10 mouse cellular contexts compared by ENCODE assay signal in the genomic region with DNA sequence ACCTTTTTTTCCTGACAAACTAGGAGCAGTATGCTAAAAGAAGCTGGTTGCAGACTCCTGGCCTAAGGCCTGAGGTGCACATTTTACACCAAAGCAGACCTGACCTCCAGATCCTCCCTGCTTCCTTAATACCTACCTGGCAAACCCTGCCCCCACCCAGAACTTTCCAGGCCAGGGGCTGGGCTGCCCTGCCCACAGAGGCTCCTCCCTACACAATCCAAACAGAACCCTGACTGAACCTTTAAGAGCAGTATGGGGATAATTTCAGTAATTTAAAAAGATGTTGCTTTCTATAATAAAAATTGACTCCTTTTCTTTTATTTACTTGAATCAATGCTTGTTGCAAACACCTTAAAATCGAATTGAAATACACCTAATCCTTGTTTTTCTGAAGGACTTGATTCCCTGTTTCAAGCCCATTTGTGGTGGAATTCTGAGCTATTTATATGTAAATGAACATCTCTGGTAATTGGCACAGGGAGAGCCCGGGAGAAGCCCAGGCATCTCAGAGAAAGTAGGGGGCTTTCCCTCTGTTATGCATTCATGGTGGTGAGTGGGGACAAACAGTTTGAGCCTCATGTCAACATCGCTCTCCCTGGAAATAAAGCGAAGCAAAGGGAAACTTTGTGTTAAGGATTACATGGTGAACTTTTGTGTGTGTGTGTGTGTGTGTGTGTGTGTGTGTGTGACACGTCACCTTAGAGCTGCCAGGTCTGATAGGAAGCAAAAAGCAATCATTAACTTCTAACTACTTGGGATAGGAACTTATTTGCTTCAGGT.
DNase-seq lines count a peak whose midpoint lies in the region; ATAC-seq lines count a peak whose summit lies in the region.
"Had no signal": no experiment of that assay in that cellular context is flagged by ENCODE, and none has a peak within 500 bp of the region (broad histone marks: within the 10 kb centered on the region; RNA-seq: fewer than 3 reads in every experiment).

No protein-coding gene starts in this region.

- ATAC-seq in midbrain, embryonic 11.5 days (ENCODE audit: low FRiP score) = peak; percentile 75
- ATAC-seq in hindbrain, embryonic 14.5 days (ENCODE audit: low FRiP score) = peak; percentile 37; the same call in 1 of the 2 replicates

- no peaks in the 10 kb centered on the region for H3K9me3 ChIP-seq in midbrain, embryonic 11.5 days (ENCODE audit: control insufficient read depth, low read length)
- no peaks in the 10 kb centered on the region for H3K9me3 ChIP-seq in midbrain, embryonic 10.5 days (replicated peaks)
- no peaks in the 10 kb centered on the region for H3K9me3 ChIP-seq in hindbrain, embryonic 14.5 days (ENCODE audit: control insufficient read depth, low read length)
- H3K9me3 ChIP-seq: liver, embryonic 13.5 days had no signal

- DNase-seq in midbrain, embryonic 11.5 days (ENCODE audit: low spot score, missing footprints) = peak; percentile 82
- no peak for DNase-seq in midbrain, embryonic 10.5 days (ENCODE audit: low spot score)
- DNase-seq in hindbrain, embryonic 14.5 days (ENCODE audit: low spot score) = peak; percentile 33
- peak; percentile 23 for DNase-seq in kidney, postnatal 36 days
- DNase-seq in frontal cortex, postnatal 10 days (ENCODE audit: low spot score in 2 of 2) = no peak
- no peak for DNase-seq in cerebellum, adult 9-10 months
- no peak for DNase-seq in embryo, embryonic 10.5 days (ENCODE audit: low spot score)
- DNase-seq: cerebellum, postnatal 14 days; liver, embryonic 13.5 days had no signal

- H3K27ac ChIP-seq in midbrain, embryonic 11.5 days (ENCODE audit: low read depth, low read length) = no peak overlapping the region
- H3K27ac ChIP-seq in midbrain, embryonic 10.5 days (replicated peaks) = no peak overlapping the region
- H3K27ac ChIP-seq in hindbrain, embryonic 14.5 days = no peak overlapping the region
- H3K27ac ChIP-seq: left cerebral cortex, adult 2 months; liver, embryonic 13.5 days had no signal

- H3K36me3 ChIP-seq in midbrain, embryonic 11.5 days (ENCODE audit: control insufficient read depth, insufficient read depth, low read length) = no peaks in the 10 kb centered on the region
- H3K36me3 ChIP-seq in midbrain, embryonic 10.5 days = no peaks in the 10 kb centered on the region
- H3K36me3 ChIP-seq in hindbrain, embryonic 14.5 days (replicated peaks; ENCODE audit: control insufficient read depth, insufficient read depth) = no peaks in the 10 kb centered on the region
- H3K36me3 ChIP-seq: liver, embryonic 13.5 days had no signal

- no peaks in the 10 kb centered on the region for H3K27me3 ChIP-seq in midbrain, embryonic 11.5 days (ENCODE audit: control insufficient read depth, insufficient read depth, low read length)
- no peaks in the 10 kb centered on the region for H3K27me3 ChIP-seq in midbrain, embryonic 10.5 days (ENCODE audit: low read depth, poor library complexity, severe bottlenecking)
- no peaks in the 10 kb centered on the region for H3K27me3 ChIP-seq in hindbrain, embryonic 14.5 days (ENCODE audit: control insufficient read depth, insufficient read depth, low read length)
- H3K27me3 ChIP-seq: liver, embryonic 13.5 days had no signal

- no peak overlapping the region for H3K4me3 ChIP-seq in midbrain, embryonic 11.5 days (ENCODE audit: low read depth, low read length)
- no peak overlapping the region for H3K4me3 ChIP-seq in midbrain, embryonic 10.5 days
- no peak overlapping the region for H3K4me3 ChIP-seq in hindbrain, embryonic 14.5 days (replicated peaks; ENCODE audit: low read length)
- H3K4me3 ChIP-seq: left cerebral cortex, adult 2 months; liver, embryonic 13.5 days had no signal

- 14% methylated on average over 5 of the region's 5 CpGs for WGBS in midbrain, embryonic 11.5 days
- WGBS in midbrain, embryonic 10.5 days = 18% methylated on average over 5 of the region's 5 CpGs
- WGBS in hindbrain, embryonic 14.5 days = 20% methylated on average over 5 of the region's 5 CpGs

- H3K4me1 ChIP-seq in midbrain, embryonic 11.5 days (ENCODE audit: control insufficient read depth, insufficient read depth, low read length) = peaks cover 10% of the 10 kb centered on the region; the same call in 1 of the 2 replicates
- H3K4me1 ChIP-seq in midbrain, embryonic 10.5 days = peaks cover 38% of the 10 kb centered on the region
- 0 out of 2 replicates have a peak, but pooled peaks cover 5% of the 10 kb centered on the region for H3K4me1 ChIP-seq in hindbrain, embryonic 14.5 days (replicated peaks; ENCODE audit: control insufficient read depth, insufficient read depth, low read length)

- no peak overlapping the region for H3K9ac ChIP-seq in midbrain, embryonic 11.5 days (ENCODE audit: low read length)
- no peak overlapping the region for H3K9ac ChIP-seq in hindbrain, embryonic 14.5 days
- H3K9ac ChIP-seq: liver, embryonic 13.5 days had no signal

- H3K4me2 ChIP-seq in midbrain, embryonic 11.5 days = no peak overlapping the region
- H3K4me2 ChIP-seq in hindbrain, embryonic 14.5 days (replicated peaks) = no peak overlapping the region
- H3K4me2 ChIP-seq: liver, embryonic 13.5 days had no signal

Comparison
In these comparisons a context has a peak if more than half of its experiments do, and no peak if none do; other contexts are left out.
1. DNase-seq: peak in midbrain, embryonic 11.5 days (single experiment), hindbrain, embryonic 14.5 days (single experiment) and kidney, postnatal 36 days (2 of 2); none in midbrain, embryonic 10.5 days (single experiment), frontal cortex, postnatal 10 days (0 of 2), cerebellum, adult 9-10 months (single experiment) and embryo, embryonic 10.5 days (single experiment).